Mouse (Mus musculus) stomach, postnatal 0 days (tissue): Measurements from ENCODE around the gene Tspan18.

ENCODE experiments used
- CTCF ChIP-seq: IDR thresholded peaks from 2 replicates; pipeline ENCODE4 v1.5.1; 2016; ENCODE audit warnings: antibody characterized with exemption, low read depth, mild to moderate bottlenecking, moderate library complexity
- EP300 ChIP-seq: optimal IDR thresholded peaks from 2 replicates; pipeline ENCODE3; 2016; ENCODE audit warnings: antibody characterized with exemption

DNA sequence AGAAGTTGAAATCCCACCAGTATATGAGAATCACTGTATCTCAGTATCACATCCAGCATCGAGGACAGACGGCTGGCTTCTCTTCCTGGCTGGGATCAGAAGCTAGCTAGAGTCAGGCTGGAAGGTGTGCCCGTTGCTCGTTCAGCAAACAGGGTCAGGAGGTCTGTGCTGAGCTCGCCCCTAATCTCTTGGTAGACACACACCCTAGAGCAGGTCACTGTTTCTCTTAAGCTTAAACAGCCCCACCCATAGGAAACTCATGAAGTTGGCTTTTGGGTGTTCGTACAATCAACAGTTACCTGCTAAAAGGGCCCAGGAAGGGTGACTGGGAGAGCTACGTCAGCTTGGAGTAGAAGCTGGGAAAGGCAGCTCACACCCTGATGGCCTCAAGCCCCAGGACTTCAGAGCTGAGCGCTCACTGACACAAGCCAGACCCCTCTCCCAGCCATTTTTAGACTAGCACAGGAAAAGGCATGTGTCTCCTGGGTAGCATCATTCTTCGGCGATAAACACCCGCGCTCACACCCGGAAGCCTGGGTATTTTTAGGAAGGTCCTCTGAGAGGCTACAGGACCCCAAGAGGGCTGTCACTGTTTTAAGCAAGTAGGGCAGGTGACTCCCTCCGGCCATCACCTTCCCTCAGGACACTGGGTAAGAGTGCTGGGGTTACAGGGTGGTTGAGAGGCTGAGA lies 24.4 kb downstream of the Tspan18 start:
- TF ChIP-seq CTCF: no peak
- TF ChIP-seq EP300: no peak
